Mouse (Mus musculus): ENCODE results near the gene Card10. TPM values are rescaled to one million over a fixed set of nuclear protein-coding genes. Genes with fewer than 3 reads are reported as not detected.
A peak's percentile ranks its signal among the peaks of the same experiment; 100 is the strongest.
"Not testable (repeated sequence)": the region's sequence is repeated elsewhere in the genome, so short reads cannot be mapped to it uniquely, and the experiment has no call there.

The Card10 gene
- not detected for polyA plus RNA-seq (2017; shearing (Covaris generic))

GRCm38 (mm10) chr15:78802776-78803391 lies at the start of gene Card10:
Gene Card10 (minus strand): TSS chr15:78803042.
- peak; percentile 66 for ATAC-seq

GRCm38 (mm10) chr15:78851505-78852153 lies 48.8 kb upstream of the Card10 start:
- peak; percentile 97 for ATAC-seq

DNA sequence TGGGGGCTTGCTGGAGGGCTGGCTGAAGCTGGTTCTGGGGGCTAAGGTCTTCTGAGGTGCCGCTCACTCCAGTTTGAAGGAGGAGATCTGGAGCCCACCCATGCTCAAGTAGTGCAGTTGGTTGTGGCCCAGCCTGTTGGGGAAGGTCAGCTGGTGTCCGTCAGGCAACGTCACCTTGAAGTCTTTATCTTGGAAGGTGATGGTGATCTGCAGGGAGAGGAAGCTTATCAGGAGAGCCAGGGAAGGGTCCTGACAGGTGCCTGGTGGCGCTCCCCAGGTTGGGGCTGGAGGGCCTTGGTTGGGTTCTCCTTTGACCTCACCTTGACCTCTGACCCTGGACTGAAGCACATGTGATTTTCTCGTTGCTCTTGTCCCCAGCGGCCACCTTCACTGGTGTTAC lies 48.1 kb upstream of the Card10 start:
- no peak for ATAC-seq

DNA sequence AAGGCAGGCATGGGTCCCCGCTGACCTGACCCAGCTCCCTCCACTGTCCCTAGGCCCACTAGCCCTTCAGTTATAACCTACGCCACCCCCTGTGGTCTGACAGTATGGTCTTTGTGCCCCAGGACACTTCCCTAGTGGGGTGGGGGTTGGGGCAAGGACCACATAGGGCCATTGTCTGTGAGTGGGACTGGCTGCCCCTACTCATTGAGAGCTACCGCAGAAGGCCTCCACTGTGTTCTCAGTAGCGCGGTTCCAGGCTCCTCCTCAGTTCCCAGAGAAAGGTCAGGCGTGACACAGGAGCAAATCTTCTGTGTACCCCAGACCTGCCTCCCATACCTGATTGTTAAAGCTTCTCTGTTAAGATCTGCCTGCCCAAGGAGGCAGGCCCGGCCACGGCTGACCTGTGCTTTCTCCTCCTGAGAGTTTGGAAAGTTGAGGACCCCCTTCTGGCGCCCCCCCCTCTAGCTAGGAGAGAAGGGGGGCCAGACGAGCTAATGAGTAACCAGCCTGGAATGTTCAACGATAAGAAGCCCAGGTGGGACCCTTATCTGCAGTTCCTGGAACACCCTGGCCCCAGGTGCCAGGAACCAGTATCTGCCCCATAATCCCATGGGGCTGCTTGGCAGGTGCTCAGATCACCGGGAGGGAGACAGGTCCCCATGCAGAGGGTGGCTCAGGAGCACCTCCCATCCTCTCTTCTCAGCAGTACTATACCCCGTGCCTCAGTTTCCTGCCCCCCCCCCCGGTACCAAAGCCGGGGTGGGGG lies 47.4 kb upstream of the Card10 start:
- ATAC-seq: no peak

GRCm38 (mm10) chr15:78849485-78849884 lies 46.6 kb upstream of the Card10 start:
- ATAC-seq: no peak

DNA sequence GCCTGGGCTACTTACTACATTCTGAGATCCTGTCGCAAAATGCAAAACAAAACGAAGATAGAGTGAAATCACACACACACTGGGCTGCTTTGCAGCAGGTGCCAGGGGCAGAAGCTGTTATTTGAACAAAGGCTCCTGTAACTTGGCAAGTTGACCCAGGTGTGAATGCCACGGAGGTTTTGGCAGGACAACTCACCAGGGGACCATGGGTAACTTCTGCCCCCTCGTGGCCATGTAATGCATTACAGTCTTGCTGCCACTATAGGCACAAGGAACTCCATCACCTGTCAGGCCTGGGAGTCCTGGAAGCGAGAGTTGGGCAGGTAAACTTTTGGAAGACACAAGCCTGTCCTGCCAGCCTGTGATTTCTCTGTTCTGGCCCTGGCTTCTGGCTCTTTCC lies 45.6 kb upstream of the Card10 start:
- ATAC-seq: peak; percentile 48

- ATAC-seq: not testable (repeated sequence)
These were observed 44.0 kb upstream of the Card10 start for GRCm38 (mm10) chr15:78846805-78847204.

DNA sequence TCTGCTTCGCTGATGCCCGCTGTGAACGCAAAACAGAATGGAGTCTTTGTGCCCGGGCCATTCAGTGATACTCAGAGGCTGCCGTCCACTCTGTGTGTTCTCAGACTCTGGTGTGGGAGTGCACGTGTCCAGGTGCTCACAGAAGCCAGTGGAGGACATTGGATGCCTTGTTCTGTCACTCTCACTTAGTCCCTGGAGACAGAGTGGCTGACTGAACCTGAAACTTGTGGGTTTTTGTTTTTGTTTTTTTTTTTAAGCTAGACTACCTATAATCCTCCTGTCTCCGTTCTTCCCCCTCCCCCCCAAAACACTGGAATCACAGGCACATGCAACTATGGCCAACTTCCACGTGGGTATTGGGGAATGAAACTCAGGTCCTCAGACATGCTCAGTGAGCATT lies 43.5 kb upstream of the Card10 start:
- ATAC-seq: no peak

- ATAC-seq: no peak
These were observed 43.0 kb upstream of the Card10 start for GRCm38 (mm10) chr15:78845867-78846266.

GRCm38 (mm10) chr15:78845321-78845720 lies 42.5 kb upstream of the Card10 start:
- ATAC-seq: no peak

- ATAC-seq: no peak
These were observed 41.9 kb upstream of the Card10 start for GRCm38 (mm10) chr15:78844791-78845190.

GRCm38 (mm10) chr15:78843581-78844469 lies 41.0 kb upstream of the Card10 start:
- no peak for ATAC-seq

DNA sequence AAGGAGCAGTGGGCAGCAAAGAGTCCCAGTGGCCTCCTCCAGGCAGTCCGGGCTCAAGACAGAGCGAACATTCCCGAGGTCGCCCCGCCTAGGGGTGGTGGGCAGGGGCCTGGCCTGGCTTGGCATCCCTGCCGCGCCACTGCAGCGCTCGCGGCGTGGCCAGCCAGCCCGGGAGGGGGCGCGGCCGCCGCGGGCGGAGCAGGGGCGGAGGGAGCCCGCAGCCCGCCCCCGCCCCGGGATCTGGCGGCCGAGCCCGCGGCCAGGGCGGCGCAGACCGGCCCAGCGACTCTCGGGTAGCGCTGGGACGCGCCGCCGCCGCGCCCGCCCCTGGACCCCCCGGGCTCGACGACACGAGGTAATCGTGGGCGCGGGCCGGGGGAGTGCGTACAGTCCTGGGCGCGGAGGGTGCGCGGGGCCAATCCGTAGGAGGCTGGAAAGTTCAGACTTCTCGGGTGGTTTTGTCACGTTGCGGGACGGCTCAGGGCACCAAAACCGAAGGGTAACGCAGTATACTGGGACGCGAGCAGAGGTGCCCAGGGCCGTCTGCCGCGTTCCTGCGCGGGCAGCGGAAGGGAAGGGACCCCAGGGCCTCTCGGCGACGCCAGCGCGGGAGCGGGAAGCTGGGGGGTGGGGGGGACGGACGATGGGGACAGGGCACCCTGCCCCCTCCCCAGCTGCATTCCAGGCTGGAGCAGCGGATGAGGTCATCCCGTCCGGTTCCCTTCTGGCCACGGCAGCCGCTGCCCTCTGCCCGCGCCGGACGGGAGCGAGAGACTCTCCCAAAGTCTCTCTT lies 39.7 kb upstream of the Card10 start, which contains the start of gene Cdc42ep1:
Gene Cdc42ep1 (plus strand): TSS at position 254 of the 793 bp plus-strand sequence.
- ATAC-seq: peak; percentile 39

DNA sequence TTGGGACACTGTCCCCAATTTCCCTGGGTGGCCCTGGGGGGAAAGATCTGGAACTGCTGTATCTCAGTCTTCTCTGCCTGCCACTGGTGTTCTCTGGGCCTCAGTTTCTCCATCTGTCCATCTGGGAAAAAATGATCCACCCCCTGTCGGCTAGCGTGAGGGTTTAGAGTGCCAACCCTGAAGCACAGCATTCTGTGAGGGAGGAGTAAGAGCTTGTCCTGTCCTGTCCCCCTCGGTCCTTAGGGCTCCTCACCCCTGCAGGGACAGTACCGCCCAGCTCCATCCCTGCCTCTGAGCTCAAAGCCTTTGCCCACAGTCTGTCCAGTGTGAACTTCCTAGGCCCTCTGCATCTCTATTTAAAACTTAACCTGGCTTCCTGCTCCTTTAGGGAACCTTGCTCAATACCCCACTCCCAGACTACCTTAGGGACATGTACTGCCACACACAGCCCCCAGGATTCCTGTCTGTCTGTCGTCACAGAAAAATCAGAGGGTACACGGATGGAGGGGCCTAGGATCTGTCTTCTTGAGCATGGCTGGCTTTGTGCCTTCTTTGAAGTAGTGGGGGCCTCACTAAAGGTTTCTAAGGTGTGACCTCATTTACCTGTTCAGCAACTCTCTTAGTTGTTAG lies 38.4 kb upstream of the Card10 start:
- ATAC-seq: no peak

- ATAC-seq: no peak
These were observed 37.9 kb upstream of the Card10 start for GRCm38 (mm10) chr15:78840751-78841150.

DNA sequence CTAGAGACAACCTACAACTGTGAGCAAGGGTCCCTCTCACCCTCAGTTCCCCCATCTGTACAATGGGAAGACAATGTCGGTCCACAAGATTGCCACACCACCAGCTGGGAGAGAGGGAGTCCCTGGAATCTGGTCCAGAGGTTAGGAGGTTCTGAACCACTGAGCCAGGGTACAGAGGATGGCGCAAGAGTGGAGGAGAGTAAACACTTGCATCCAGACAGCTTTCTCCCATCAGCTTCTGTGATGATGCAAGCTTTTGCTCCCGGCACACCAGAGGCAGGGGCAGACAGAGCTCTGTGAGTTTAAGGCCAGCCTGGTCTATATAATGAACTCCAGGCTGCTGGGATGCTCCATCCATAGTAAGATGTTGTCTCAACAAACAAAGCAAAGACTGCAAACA lies 37.4 kb upstream of the Card10 start:
- no peak for ATAC-seq

- no peak for ATAC-seq
These were observed 36.9 kb upstream of the Card10 start for GRCm38 (mm10) chr15:78839744-78840143.

DNA sequence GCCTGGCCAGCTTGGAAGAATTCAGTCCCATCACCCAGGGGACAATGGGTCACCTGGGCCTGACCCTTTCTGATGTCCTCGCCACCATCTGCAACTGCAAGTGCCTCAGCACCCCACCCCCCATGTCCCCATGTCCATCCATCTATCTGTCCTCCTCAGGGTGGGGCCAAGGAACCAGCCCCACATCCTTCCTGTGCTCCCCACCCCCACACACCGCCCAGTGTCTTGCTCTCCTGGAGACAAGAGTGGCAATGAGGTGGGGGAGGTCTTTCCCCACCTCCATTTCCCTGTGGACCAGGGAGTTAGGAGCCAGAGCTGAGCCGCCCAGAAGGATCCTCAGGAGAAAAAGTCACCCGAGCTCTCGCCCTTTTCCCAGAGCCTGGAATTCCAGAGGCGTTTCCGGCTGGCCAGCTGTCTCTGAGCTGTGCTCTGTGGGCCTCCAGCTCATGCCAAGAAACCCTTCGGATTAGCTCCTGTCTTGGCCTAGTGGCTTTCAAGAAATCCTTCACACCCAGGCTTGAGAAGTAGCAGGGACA lies 33.3 kb upstream of the Card10 start:
- no peak for ATAC-seq

GRCm38 (mm10) chr15:78835200-78836085 lies 32.6 kb upstream of the Card10 start:
- peak; percentile 87 for ATAC-seq

Measured in CD4-positive, CD25-positive, alpha-beta regulatory T cell, adult 4 months (primary cell).